Mouse (Mus musculus) neural tube, embryonic 13.5 days (tissue): ENCODE measurements around the gene Cluap1. TPM values are rescaled to one million over a fixed set of nuclear protein-coding genes. Genes with fewer than 3 reads are reported as not detected.
"Not testable (repeated sequence)": the region's sequence is repeated elsewhere in the genome, so short reads cannot be mapped to it uniquely, and the experiment has no call there.

Source experiments
- ATAC-seq: fragments of 200-750 bp; cut with Nextera tagmentation; 2 replicates; pipeline ENCODE4 v1.8.0; 2017; ENCODE audit warnings: low read depth, mild to moderate bottlenecking, moderate TSS enrichment, moderate library complexity
- H3K27ac ChIP-seq: fragments of 300-500 bp; sonication (generic); replicated peaks from 2 replicates; pipeline ENCODE4 v1.5.1; 2015; ENCODE audit warnings: moderate library complexity, mild to moderate bottlenecking, inconsistent platforms
- H3K27me3 ChIP-seq: fragments of 300-500 bp; sonication (generic); 2 replicates; pipeline ENCODE4 v1.6.1; 2015; ENCODE audit warnings: mild to moderate bottlenecking, inconsistent platforms
- H3K36me3 ChIP-seq: fragments of 300-500 bp; sonication (generic); 2 replicates; pipeline ENCODE4 v1.6.1; 2015; ENCODE audit warnings: mild to moderate bottlenecking, inconsistent platforms
- H3K4me1 ChIP-seq: fragments of 300-500 bp; sonication (generic); replicated peaks from 2 replicates; pipeline ENCODE4 v1.6.1; 2015; ENCODE audit warnings: inconsistent platforms
- H3K4me2 ChIP-seq: fragments of 300-500 bp; sonication (generic); 2 replicates; pipeline ENCODE4 v1.6.1; 2015; ENCODE audit warnings: inconsistent platforms, mild to moderate bottlenecking, moderate library complexity
- H3K4me3 ChIP-seq: fragments of 300-500 bp; sonication (generic); 2 replicates; pipeline ENCODE4 v1.5.1; 2015; ENCODE audit warnings: mild to moderate bottlenecking, inconsistent platforms
- H3K9ac ChIP-seq: fragments of 300-500 bp; sonication (generic); 2 replicates; pipeline ENCODE4 v1.6.1; 2015; ENCODE audit warnings: moderate library complexity, mild to moderate bottlenecking, inconsistent platforms
- H3K9me3 ChIP-seq: fragments of 300-500 bp; sonication (generic); 2 replicates; pipeline ENCODE4 v1.6.1; 2016; ENCODE audit warnings: inconsistent platforms
- WGBS: fragments of 180-500 bp; shearing (Covaris S2); methylation state at CpG from one replicate; pipeline ENCODE4 v1.1.7; 2015; 5-methylcytosine and 5-hydroxymethylcytosine counted together
- polyA plus RNA-seq: library from polyadenylated mRNA; unstranded; fragments of >200 nt; fragmentation: Nextera tagmentation; extraction: Ambion mirVana; gene quantifications from 2 replicates; pipeline ENCODE4 v1.2.1, GENCODE M21; 2015

Gene Cluap1
- polyA plus RNA-seq, 1 experiment from 2014 or later = 35.4 TPM

GRCm38 (mm10) chr16:3956369-3956768, 47.8 kb downstream of the Cluap1 start:
- H3K27ac ChIP-seq = no peak overlapping the region
- H3K9ac ChIP-seq = no peak overlapping the region
- 87% methylated on average over 6 of the region's 6 CpGs for WGBS
- no peaks in the 10 kb centered on the region for H3K36me3 ChIP-seq
- no peaks in the 10 kb centered on the region for H3K27me3 ChIP-seq
- ATAC-seq = no peak
- H3K9me3 ChIP-seq = no peaks in the 10 kb centered on the region
- no peaks in the 10 kb centered on the region for H3K4me1 ChIP-seq
- no peak overlapping the region for H3K4me2 ChIP-seq
- no peak overlapping the region for H3K4me3 ChIP-seq

- Histone ChIP-seq H3K4me3 (no peak overlapping the region), H3K27me3 (no peaks in the 10 kb centered on the region), H3K4me1 (no peaks in the 10 kb centered on the region), H3K36me3 (no peaks in the 10 kb centered on the region), H3K27ac (no peak overlapping the region), H3K9ac (no peak overlapping the region), H3K9me3 (no peaks in the 10 kb centered on the region), H3K4me2 (no peak overlapping the region)
- ATAC-seq = no peak
- WGBS = 71% methylated on average over 2 of the region's 2 CpGs
Measured at GRCm38 (mm10) chr16:3959261-3959660, 50.7 kb downstream of the Cluap1 start.

GRCm38 (mm10) chr16:3964990-3965389, 56.4 kb downstream of the Cluap1 start:
- no peak for ATAC-seq
- no peaks in the 10 kb centered on the region for H3K36me3 ChIP-seq
- no peaks in the 10 kb centered on the region for H3K4me1 ChIP-seq
- H3K9ac ChIP-seq = no peak overlapping the region
- no peak overlapping the region for H3K4me2 ChIP-seq
- H3K9me3 ChIP-seq = no peaks in the 10 kb centered on the region
- no peaks in the 10 kb centered on the region for H3K27me3 ChIP-seq
- H3K27ac ChIP-seq = no peak overlapping the region
- whole genome bisulfite sequencing = 84% methylated on average over 10 of the region's 10 CpGs
- H3K4me3 ChIP-seq = no peak overlapping the region

- Histone ChIP-seq H3K4me2 (no peak overlapping the region), H3K4me1 (no peaks in the 10 kb centered on the region), H3K9ac (no peak overlapping the region), H3K4me3 (no peak overlapping the region), H3K36me3 (no peaks in the 10 kb centered on the region), H3K27ac (no peak overlapping the region), H3K27me3 (no peaks in the 10 kb centered on the region), H3K9me3 (no peaks in the 10 kb centered on the region)
- ATAC-seq = no peak
- 85% methylated on average over 3 of the region's 3 CpGs for WGBS
Measured at GRCm38 (mm10) chr16:3965534-3965933, 56.9 kb downstream of the Cluap1 start.

GRCm38 (mm10) chr16:3974456-3974855, 65.9 kb downstream of the Cluap1 start:
- ATAC-seq, H3K27ac ChIP-seq, H3K4me1 ChIP-seq, H3K4me2 ChIP-seq, H3K27me3 ChIP-seq, H3K4me3 ChIP-seq, H3K9ac ChIP-seq, H3K9me3 ChIP-seq: not testable (repeated sequence)
- 91% methylated on average over 19 of the region's 19 CpGs for WGBS
- peaks cover 22% of the 10 kb centered on the region for H3K36me3 ChIP-seq

- H3K4me1 ChIP-seq = no peaks in the 10 kb centered on the region
- H3K4me3 ChIP-seq = no peak overlapping the region
- H3K4me2 ChIP-seq = no peak overlapping the region
- no peaks in the 10 kb centered on the region for H3K9me3 ChIP-seq
- H3K27me3 ChIP-seq = no peaks in the 10 kb centered on the region
- no peak overlapping the region for H3K9ac ChIP-seq
- ATAC-seq = no peak
- peaks cover 34% of the 10 kb centered on the region for H3K36me3 ChIP-seq
- 87% methylated on average over 7 of the region's 7 CpGs for WGBS
- H3K27ac ChIP-seq = no peak overlapping the region
Measured at GRCm38 (mm10) chr16:3975658-3976057, 67.1 kb downstream of the Cluap1 start.

GRCm38 (mm10) chr16:3976251-3976671, 67.7 kb downstream of the Cluap1 start, which contains the start of gene Nlrc3:
Gene Nlrc3 (minus strand): TSS chr16:3976632.
- Histone ChIP-seq H3K9me3 (no peaks in the 10 kb centered on the region), H3K27me3 (no peaks in the 10 kb centered on the region), H3K27ac (no peak within 1 kb of the TSS; the same call in 1 of the 2 replicates), H3K4me2 (no peak within 1 kb of the TSS), H3K4me1 (no peaks in the 10 kb centered on the region), H3K36me3 (peaks cover 40% of the 10 kb centered on the region), H3K4me3 (no peak within 1 kb of the TSS), H3K9ac (no peak within 1 kb of the TSS)
- 81% methylated on average over 4 of the region's 4 CpGs for WGBS
- ATAC-seq = peak; percentile 64; the same call in 1 of the 2 replicates

- peaks cover 44% of the 10 kb centered on the region for H3K36me3 ChIP-seq
- H3K27me3 ChIP-seq = no peaks in the 10 kb centered on the region
- WGBS = 57% methylated on average over 3 of the region's 3 CpGs
- no peak for ATAC-seq
- no peak overlapping the region for H3K4me3 ChIP-seq
- H3K27ac ChIP-seq = no peak overlapping the region
- H3K9me3 ChIP-seq = no peaks in the 10 kb centered on the region
- no peak overlapping the region for H3K9ac ChIP-seq
- no peak overlapping the region for H3K4me2 ChIP-seq
- no peaks in the 10 kb centered on the region for H3K4me1 ChIP-seq
Measured at GRCm38 (mm10) chr16:3976712-3977111, 68.1 kb downstream of the Cluap1 start.

- Histone ChIP-seq H3K27me3 (no peaks in the 10 kb centered on the region), H3K4me2 (no peak overlapping the region), H3K27ac (no peak overlapping the region), H3K36me3 (peaks cover 99% of the 10 kb centered on the region), H3K4me3 (no peak overlapping the region), H3K9ac (no peak overlapping the region), H3K9me3 (no peaks in the 10 kb centered on the region), H3K4me1 (no peaks in the 10 kb centered on the region)
- 95% methylated on average over 4 of the region's 4 CpGs for WGBS
- no peak for ATAC-seq
Measured at GRCm38 (mm10) chr16:3982173-3982572, 73.6 kb downstream of the Cluap1 start.

- WGBS = 58% methylated on average over 7 of the region's 7 CpGs
- no peaks in the 10 kb centered on the region for H3K4me1 ChIP-seq
- no peak overlapping the region for H3K4me2 ChIP-seq
- H3K9me3 ChIP-seq = no peaks in the 10 kb centered on the region
- no peak overlapping the region for H3K4me3 ChIP-seq
- H3K27ac ChIP-seq = no peak overlapping the region
- H3K9ac ChIP-seq = no peak overlapping the region
- no peak for ATAC-seq
- H3K27me3 ChIP-seq = no peaks in the 10 kb centered on the region
- peaks cover 100% of the 10 kb centered on the region for H3K36me3 ChIP-seq
Measured at GRCm38 (mm10) chr16:3983146-3983700, 74.6 kb downstream of the Cluap1 start.

GRCm38 (mm10) chr16:3988410-3988809, 79.8 kb downstream of the Cluap1 start:
- no peak overlapping the region for H3K27ac ChIP-seq
- no peaks in the 10 kb centered on the region for H3K27me3 ChIP-seq
- no peak overlapping the region for H3K4me3 ChIP-seq
- ATAC-seq = no peak
- WGBS = 89% methylated on average over 4 of the region's 4 CpGs
- H3K4me1 ChIP-seq = no peaks in the 10 kb centered on the region
- no peak overlapping the region for H3K4me2 ChIP-seq
- H3K9me3 ChIP-seq = no peaks in the 10 kb centered on the region
- H3K9ac ChIP-seq = no peak overlapping the region
- peaks cover 98% of the 10 kb centered on the region for H3K36me3 ChIP-seq
